ENCODE assay signal across 8 mouse cellular contexts in genomic region chr14:33303348-33303819, GRCm38 (mm10).
DNase-seq lines count a peak whose midpoint lies in the region; ATAC-seq and TF ChIP-seq lines count a peak whose summit lies in the region.

No protein-coding gene starts in this region.

- TF ChIP-seq CTCF in hindbrain, postnatal 0 days (IDR thresholded peaks at IDR 0.05; ENCODE audit: low read depth) = peak; percentile 95

- peak; percentile 81 for ATAC-seq in forebrain, embryonic 16.5 days
- ATAC-seq in hindbrain, postnatal 0 days = peak; percentile 63

- H3K9me3 ChIP-seq in forebrain, embryonic 16.5 days (ENCODE audit: control insufficient read depth, low read length) = no peaks in the 10 kb centered on the region
- H3K9me3 ChIP-seq in hindbrain, postnatal 0 days (ENCODE audit: low read length) = no peaks in the 10 kb centered on the region

- no peaks in the 10 kb centered on the region for H3K27me3 ChIP-seq in forebrain, embryonic 16.5 days (replicated peaks; ENCODE audit: control insufficient read depth, insufficient read depth, low read length)
- no peaks in the 10 kb centered on the region for H3K27me3 ChIP-seq in hindbrain, postnatal 0 days (ENCODE audit: insufficient read depth, low read length)

- no peak overlapping the region for H3K9ac ChIP-seq in forebrain, embryonic 16.5 days (replicated peaks; ENCODE audit: low read depth, low read length)
- no peak overlapping the region for H3K9ac ChIP-seq in hindbrain, postnatal 0 days (replicated peaks; ENCODE audit: low read length)

- H3K4me3 ChIP-seq in forebrain, embryonic 16.5 days (replicated peaks; ENCODE audit: low read length) = no peak overlapping the region
- no peak overlapping the region for H3K4me3 ChIP-seq in hindbrain, postnatal 0 days (ENCODE audit: low read length)

- no peak overlapping the region for H3K4me2 ChIP-seq in forebrain, embryonic 16.5 days (ENCODE audit: low read length)
- H3K4me2 ChIP-seq in hindbrain, postnatal 0 days (ENCODE audit: low read depth, low read length) = no peak overlapping the region

- WGBS in forebrain, embryonic 16.5 days = 26% methylated on average over 9 of the region's 9 CpGs
- WGBS in hindbrain, postnatal 0 days = 23% methylated on average over 9 of the region's 9 CpGs

- peak; percentile 82 for DNase-seq in ZHBTc4 (ENCODE audit: low read depth, low spot score)
- peak; percentile 69 to 80 for DNase-seq in cerebellum, adult 18-20 months
- DNase-seq in hindbrain, postnatal 0 days (ENCODE audit: low spot score) = peak; percentile 90
- peak; percentile 64 to 90 for DNase-seq in layer of hippocampus, postnatal 25 days (ENCODE audit: extremely low spot score in 1 of 2, low spot score in 1 of 2)
- DNase-seq in lung, postnatal 36 days = peak; percentile 86
- DNase-seq in retina, postnatal 7 days (ENCODE audit: low read depth, low spot score) = peak; percentile 74
- peak; percentile 62 for DNase-seq in yolk sac, embryonic 10.5 days (ENCODE audit: low spot score)

- H3K36me3 ChIP-seq in forebrain, embryonic 16.5 days (ENCODE audit: control insufficient read depth, insufficient read depth) = no peaks in the 10 kb centered on the region
- no peaks in the 10 kb centered on the region for H3K36me3 ChIP-seq in hindbrain, postnatal 0 days (ENCODE audit: insufficient read depth, low read length)

- H3K4me1 ChIP-seq in forebrain, embryonic 16.5 days (replicated peaks; ENCODE audit: control insufficient read depth, insufficient read depth, low read length) = 0 out of 2 replicates have a peak, but pooled peaks cover 2% of the 10 kb centered on the region
- no peaks in the 10 kb centered on the region for H3K4me1 ChIP-seq in hindbrain, postnatal 0 days (ENCODE audit: insufficient read depth, low read length)

- H3K27ac ChIP-seq in forebrain, embryonic 16.5 days (ENCODE audit: low read length) = no peak overlapping the region
- H3K27ac ChIP-seq in hindbrain, postnatal 0 days = no peak overlapping the region
